Mouse (Mus musculus) heart, adult 2 months (tissue): ENCODE results near the gene Tpm1.

Source experiments
- CTCF ChIP-seq: fragments of 200-600 bp; IDR thresholded peaks from 2 replicates; pipeline ENCODE4 v1.8.1; 2022; ENCODE audit warnings: antibody characterized with exemption, mild to moderate bottlenecking, moderate library complexity
- EP300 ChIP-seq: fragments of 200-500 bp; IDR thresholded peaks from 2 replicates; pipeline ENCODE4 v1.6.1; 2011; ENCODE audit warnings: low read depth, low read length, control low read depth; ENCODE audit not compliant: insufficient read depth

DNA sequence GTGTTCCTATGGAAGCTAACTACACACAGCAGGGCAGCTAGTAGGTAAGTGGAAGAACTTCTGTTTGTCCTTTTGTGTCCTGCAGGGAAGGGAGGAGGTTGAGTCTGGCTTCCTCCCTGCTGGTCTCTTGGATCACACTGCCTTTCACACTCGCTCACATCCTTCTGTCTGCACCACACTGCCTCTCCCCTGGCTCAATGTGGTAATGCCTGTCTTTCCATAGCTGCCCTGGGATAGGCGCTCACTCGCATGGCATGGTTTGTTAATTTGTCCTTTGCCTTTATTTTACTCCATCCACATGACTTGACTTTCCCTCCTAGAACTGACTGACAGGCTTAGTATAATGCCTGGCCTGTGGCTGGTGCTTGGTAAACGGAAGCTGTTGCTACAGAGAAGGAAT lies 34.6 kb upstream of the Tpm1 start:
- no peak for TF ChIP-seq CTCF
- no peak for TF ChIP-seq EP300
